In the genomic region with DNA sequence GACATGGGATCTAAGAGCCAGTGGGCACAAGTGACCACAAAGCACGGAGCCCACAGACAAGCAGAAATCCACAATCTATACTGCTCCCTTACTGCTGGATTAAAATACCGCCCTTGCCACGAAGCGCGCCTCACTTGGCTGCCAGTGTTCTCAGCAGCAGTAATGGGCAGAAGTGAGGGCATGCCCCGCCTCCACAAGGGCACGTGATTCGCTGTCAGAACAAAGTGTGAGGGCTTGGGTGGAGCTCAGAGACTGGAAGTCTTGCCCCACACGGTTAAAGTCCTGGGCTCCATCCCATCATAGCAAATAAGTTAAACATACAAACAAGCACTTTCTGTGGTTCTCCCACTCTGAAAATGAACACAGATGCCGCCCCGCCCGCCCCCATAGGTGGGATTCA, we compare ENCODE assay signal across 9 mouse cellular contexts. TPM values are rescaled to one million over a fixed set of nuclear protein-coding genes. Genes with fewer than 3 reads are reported as not detected.
DNase-seq lines count a peak whose midpoint lies in the region; ATAC-seq and TF ChIP-seq lines count a peak whose summit lies in the region.
"Had no signal": no experiment of that assay in that cellular context is flagged by ENCODE, and none has a peak within 500 bp of the region (broad histone marks: within the 10 kb centered on the region; RNA-seq: fewer than 3 reads in every experiment).

No protein-coding gene starts in this region.

- ATAC-seq in heart, embryonic 13.5 days (ENCODE audit: extremely low read depth, insufficient number of reproducible peaks, low FRiP score, low TSS enrichment), result no peak
- peak; percentile 26; the same call in 1 of the 2 replicates for ATAC-seq in stomach, embryonic 16.5 days (ENCODE audit: insufficient read depth, low FRiP score)
- no peak for ATAC-seq in erythroblast, adult 5-6 weeks (replicated peaks; ENCODE audit: low FRiP score, poor library complexity, severe bottlenecking)

- 5% methylated on average over 12 of the region's 12 CpGs for WGBS in cerebellum, adult 2 months
- 7% methylated on average over 12 of the region's 12 CpGs for WGBS in heart, embryonic 13.5 days
- 4% methylated on average over 12 of the region's 12 CpGs for WGBS in stomach, embryonic 16.5 days

- no peak overlapping the region for H3K4me3 ChIP-seq in cerebellum, adult 2 months (replicated peaks; ENCODE audit: insufficient read depth, low read depth, low read length)
- peak overlapping the region; percentile 50; the same call in 1 of the 2 replicates for H3K4me3 ChIP-seq in heart, embryonic 13.5 days
- H3K4me3 ChIP-seq in megakaryocyte, embryonic 14.5 days (replicated peaks), result peak overlapping the region; percentile 89
- no peak overlapping the region for H3K4me3 ChIP-seq in stomach, embryonic 16.5 days (replicated peaks; ENCODE audit: low read length)

- no peaks in the 10 kb centered on the region; the same call in 1 of the 2 replicates for H3K27me3 ChIP-seq in cerebellum, adult 2 months (ENCODE audit: control insufficient read depth, insufficient read depth, low read length)
- H3K27me3 ChIP-seq in heart, embryonic 13.5 days (replicated peaks), result peaks cover 96% of the 10 kb centered on the region
- H3K27me3 ChIP-seq in megakaryocyte, embryonic 14.5 days (replicated peaks), result peaks cover 88% of the 10 kb centered on the region
- H3K27me3 ChIP-seq in stomach, embryonic 16.5 days (ENCODE audit: control insufficient read depth, insufficient read depth, low read length), result peaks cover 70% of the 10 kb centered on the region

- peaks cover 13% of the 10 kb centered on the region; the same call in 1 of the 2 replicates for H3K4me1 ChIP-seq in cerebellum, adult 2 months (ENCODE audit: control insufficient read depth, insufficient read depth, low read length)
- peaks cover 42% of the 10 kb centered on the region for H3K4me1 ChIP-seq in heart, embryonic 13.5 days
- H3K4me1 ChIP-seq in megakaryocyte, embryonic 14.5 days, result peaks cover 61% of the 10 kb centered on the region
- H3K4me1 ChIP-seq in stomach, embryonic 16.5 days (ENCODE audit: control insufficient read depth, insufficient read depth, low read length), result peaks cover 9% of the 10 kb centered on the region

- peak; percentile 23 to 30 for DNase-seq in cerebellum, adult 2 months
- no peak for DNase-seq in cerebellum, adult 9-10 months
- DNase-seq in adrenal gland, postnatal 25 days, result peak; percentile 43
- peak; percentile 90 to 91 for DNase-seq in kidney, postnatal 36 days

- H3K36me3 ChIP-seq in heart, embryonic 13.5 days, result no peaks in the 10 kb centered on the region
- H3K36me3 ChIP-seq in megakaryocyte, embryonic 14.5 days (replicated peaks; ENCODE audit: low read length), result no peaks in the 10 kb centered on the region
- no peaks in the 10 kb centered on the region for H3K36me3 ChIP-seq in stomach, embryonic 16.5 days (ENCODE audit: control insufficient read depth, insufficient read depth, low read length)

- no peak for TF ChIP-seq CTCF in cerebellum, adult 2 months (IDR thresholded peaks at IDR 0.05; ENCODE audit: borderline replicate concordance, insufficient read depth, low read depth, low read length)

- no peaks in the 10 kb centered on the region for H3K9me3 ChIP-seq in heart, embryonic 13.5 days
- H3K9me3 ChIP-seq in megakaryocyte, embryonic 14.5 days, result no peaks in the 10 kb centered on the region
- no peaks in the 10 kb centered on the region for H3K9me3 ChIP-seq in stomach, embryonic 16.5 days (replicated peaks; ENCODE audit: control insufficient read depth, low read length)

- no peak overlapping the region for H3K27ac ChIP-seq in cerebellum, adult 2 months (ENCODE audit: insufficient read depth, low read length)
- H3K27ac ChIP-seq in heart, embryonic 13.5 days (replicated peaks), result no peak overlapping the region
- H3K27ac ChIP-seq in stomach, embryonic 16.5 days (ENCODE audit: low read length), result no peak overlapping the region
- H3K27ac ChIP-seq: kidney, postnatal 0 days had no signal

- no peak for TF ChIP-seq POLR2A in cerebellum, adult 2 months (IDR thresholded peaks at IDR 0.05; ENCODE audit: borderline replicate concordance, insufficient read depth, low read length)

- peak overlapping the region; percentile 35 for H3K4me2 ChIP-seq in heart, embryonic 13.5 days
- H3K4me2 ChIP-seq in stomach, embryonic 16.5 days (ENCODE audit: low read depth, low read length), result 0 out of 2 replicates have a peak overlapping the region, but pooled peaks have one; percentile 23

- 0 out of 2 replicates have a peak overlapping the region, but pooled peaks have one; percentile 7 for H3K9ac ChIP-seq in heart, embryonic 13.5 days
- no peak overlapping the region for H3K9ac ChIP-seq in stomach, embryonic 16.5 days (ENCODE audit: low read length)

RNA-seq across cellular contexts. Expression of a gene that starts 1.7 kb away (rescaled TPM):
- polyA plus RNA-seq in cerebellum, adult 2 months (2012; rRNA removed), result 0.33 and 0.67 TPM in 2 replicates
- not detected in 2 replicates for total RNA-seq in adrenal gland, postnatal 25 days (2021)
- not detected in 2 replicates for polyA plus RNA-seq in heart, embryonic 13.5 days (2015; fragmentation: Nextera tagmentation; extraction: Ambion mirVana)
- polyA plus RNA-seq in megakaryocyte, embryonic 14.5 days (2012; ENCODE audit: insufficient read depth, low replicate concordance), result 0.27 TPM in 1 of 2 replicates, not detected in the other
- not detected in 2 replicates for polyA plus RNA-seq in stomach, embryonic 16.5 days (2015; fragmentation: Nextera tagmentation; extraction: Ambion mirVana)
- not detected in 2 replicates for total RNA-seq in erythroblast, adult 5-6 weeks (2015; ENCODE audit: low replicate concordance)
- not detected in 2 replicates for total RNA-seq in erythroblast, adult 5-6 weeks (2017; ENCODE audit: low replicate concordance)

RNA-seq across cellular contexts. Expression of a gene that starts 4.7 kb away (rescaled TPM):
- polyA plus RNA-seq in cerebellum, adult 2 months (2012; rRNA removed), result not detected in 2 replicates
- total RNA-seq in adrenal gland, postnatal 25 days (2021), result not detected in 2 replicates
- not detected in 2 replicates for polyA plus RNA-seq in heart, embryonic 13.5 days (2015; fragmentation: Nextera tagmentation; extraction: Ambion mirVana)
- not detected in 2 replicates for polyA plus RNA-seq in megakaryocyte, embryonic 14.5 days (2012; ENCODE audit: insufficient read depth, low replicate concordance)
- polyA plus RNA-seq in stomach, embryonic 16.5 days (2015; fragmentation: Nextera tagmentation; extraction: Ambion mirVana), result not detected in 2 replicates
- total RNA-seq in erythroblast, adult 5-6 weeks (2015; ENCODE audit: low replicate concordance), result not detected in 2 replicates
- total RNA-seq in erythroblast, adult 5-6 weeks (2017; ENCODE audit: low replicate concordance), result not detected in 2 replicates
- polyA plus RNA-seq: kidney, postnatal 0 days had no signal

RNA-seq across cellular contexts. Expression of a gene that starts 14.1 kb away (rescaled TPM):
- polyA plus RNA-seq in cerebellum, adult 2 months (2012; rRNA removed), result 95.6 and 95.9 TPM in 2 replicates
- 61.9 and 64.5 TPM in 2 replicates for total RNA-seq in adrenal gland, postnatal 25 days (2021)
- polyA plus RNA-seq in heart, embryonic 13.5 days (2015; fragmentation: Nextera tagmentation; extraction: Ambion mirVana), result 71.8 and 72.3 TPM in 2 replicates
- polyA plus RNA-seq in megakaryocyte, embryonic 14.5 days (2012; ENCODE audit: insufficient read depth, low replicate concordance), result 94.8 and 158 TPM in 2 replicates
- 69.6 and 82.3 TPM in 2 replicates for polyA plus RNA-seq in stomach, embryonic 16.5 days (2015; fragmentation: Nextera tagmentation; extraction: Ambion mirVana)
- total RNA-seq in erythroblast, adult 5-6 weeks (2015; ENCODE audit: low replicate concordance), result 15.0 TPM in 2 replicates
- 6.6 and 13.7 TPM in 2 replicates for total RNA-seq in erythroblast, adult 5-6 weeks (2017; ENCODE audit: low replicate concordance)

RNA-seq across cellular contexts. Expression of a gene that starts 52.2 kb away (rescaled TPM):
- 5.4 and 5.7 TPM in 2 replicates for polyA plus RNA-seq in cerebellum, adult 2 months (2012; rRNA removed)
- total RNA-seq in adrenal gland, postnatal 25 days (2021), result 8.9 and 14.0 TPM in 2 replicates
- 11.9 and 12.0 TPM in 2 replicates for polyA plus RNA-seq in heart, embryonic 13.5 days (2015; fragmentation: Nextera tagmentation; extraction: Ambion mirVana)
- polyA plus RNA-seq in megakaryocyte, embryonic 14.5 days (2012; ENCODE audit: insufficient read depth, low replicate concordance), result 0.94 TPM in 1 of 2 replicates, not detected in the other
- 14.7 and 16.0 TPM in 2 replicates for polyA plus RNA-seq in stomach, embryonic 16.5 days (2015; fragmentation: Nextera tagmentation; extraction: Ambion mirVana)
- 0.84 and 2.9 TPM in 2 replicates for total RNA-seq in erythroblast, adult 5-6 weeks (2015; ENCODE audit: low replicate concordance)
- total RNA-seq in erythroblast, adult 5-6 weeks (2017; ENCODE audit: low replicate concordance), result 7.1 and 9.1 TPM in 2 replicates

RNA-seq across cellular contexts. Expression of a gene that starts 52.2 kb away (rescaled TPM):
- polyA plus RNA-seq in cerebellum, adult 2 months (2012; rRNA removed), result 9.6 and 9.8 TPM in 2 replicates
- total RNA-seq in adrenal gland, postnatal 25 days (2021), result 7.5 and 7.9 TPM in 2 replicates
- polyA plus RNA-seq in heart, embryonic 13.5 days (2015; fragmentation: Nextera tagmentation; extraction: Ambion mirVana), result 7.3 TPM in 2 replicates
- polyA plus RNA-seq in megakaryocyte, embryonic 14.5 days (2012; ENCODE audit: insufficient read depth, low replicate concordance), result 1.8 and 1.9 TPM in 2 replicates
- 9.6 and 10.7 TPM in 2 replicates for polyA plus RNA-seq in stomach, embryonic 16.5 days (2015; fragmentation: Nextera tagmentation; extraction: Ambion mirVana)
- total RNA-seq in erythroblast, adult 5-6 weeks (2015; ENCODE audit: low replicate concordance), result 1.7 and 3.8 TPM in 2 replicates
- total RNA-seq in erythroblast, adult 5-6 weeks (2017; ENCODE audit: low replicate concordance), result 0.68 and 0.98 TPM in 2 replicates

Comparison
In these comparisons a context has a peak if more than half of its experiments do, and no peak if none do; other contexts are left out.
1. H3K4me3 ChIP-seq: peak in heart, embryonic 13.5 days (single experiment) and megakaryocyte, embryonic 14.5 days (single experiment); none in cerebellum, adult 2 months (single experiment) and stomach, embryonic 16.5 days (single experiment).